Mouse (Mus musculus): ENCODE measurements around the gene Gm20388.

GRCm38 (mm10) chr8:120119931-120120330 is 209.3 kb downstream of the Gm20388 start:
- TF ChIP-seq CTCF (IDR thresholded peaks at IDR 0.05; ENCODE audit: borderline replicate concordance, extremely low read depth, insufficient read depth, insufficient read length) (no peak), POLR2A (IDR thresholded peaks at IDR 0.05; ENCODE audit: borderline replicate concordance, extremely low read depth, insufficient read depth, insufficient read length, poor library complexity, severe bottlenecking) (no peak)

Data from brain, embryonic 14.5 days (tissue).